Mouse (Mus musculus) kidney, postnatal 0 days (tissue): ENCODE results near the gene Smarcd2. TPM values are rescaled to one million over a fixed set of nuclear protein-coding genes. Genes with fewer than 3 reads are reported as not detected.

ENCODE experiments used
- ATAC-seq: fragments of 200-750 bp; cut with Nextera tagmentation; replicated peaks from 2 replicates; pipeline ENCODE4 v1.8.0; 2017; ENCODE audit warnings: low read depth, moderate number of reproducible peaks, moderate TSS enrichment, moderate library complexity; ENCODE audit not compliant: low FRiP score
- DNase-seq: peaks from one replicate; pipeline ENCODE4 v3.0.0-alpha.2; 2016; ENCODE audit warnings: low spot score
- H3K27ac ChIP-seq: fragments of 300-500 bp; sonication (generic); 2 replicates; pipeline ENCODE4 v1.5.1; 2014; ENCODE audit warnings: mild to moderate bottlenecking
- H3K27me3 ChIP-seq: fragments of 300-500 bp; sonication (generic); 2 replicates; pipeline ENCODE4 v1.6.1; 2014; ENCODE audit warnings: low read length, mixed read lengths; ENCODE audit not compliant: insufficient read depth
- H3K36me3 ChIP-seq: fragments of 300-500 bp; sonication (generic); 2 replicates; pipeline ENCODE4 v1.6.1; 2014; ENCODE audit warnings: low read length, mixed read lengths; ENCODE audit not compliant: insufficient read depth
- H3K4me1 ChIP-seq: fragments of 300-500 bp; sonication (generic); replicated peaks from 2 replicates; pipeline ENCODE4 v1.6.1; 2014; ENCODE audit warnings: antibody characterized with exemption, low read length, mixed read lengths; ENCODE audit not compliant: insufficient read depth
- H3K4me2 ChIP-seq: fragments of 300-500 bp; sonication (generic); 2 replicates; pipeline ENCODE4 v1.6.1; 2014; ENCODE audit warnings: mild to moderate bottlenecking, low read length, moderate library complexity, mixed read lengths
- H3K4me3 ChIP-seq: fragments of 300-500 bp; sonication (generic); replicated peaks from 2 replicates; pipeline ENCODE4 v1.5.1; 2014; ENCODE audit warnings: low read depth, low read length
- H3K9ac ChIP-seq: fragments of 300-500 bp; sonication (generic); 2 replicates; pipeline ENCODE4 v1.6.1; 2014; ENCODE audit warnings: low read depth, low read length
- H3K9me3 ChIP-seq: fragments of 300-500 bp; sonication (generic); replicated peaks from 2 replicates; pipeline ENCODE4 v1.6.1; 2016; ENCODE audit warnings: low read length, inconsistent platforms, mixed read lengths
- CTCF ChIP-seq: IDR thresholded peaks from 2 replicates; pipeline ENCODE4 v1.5.1; 2016; ENCODE audit warnings: antibody characterized with exemption, low read depth, mild to moderate bottlenecking, moderate library complexity
- WGBS: fragments of 180-500 bp; shearing (Covaris S2); extraction: QIAGEN DNeasy Blood & Tissue Kit; methylation state at CpG from one replicate; pipeline ENCODE4 v1.1.7; 2014; 5-methylcytosine and 5-hydroxymethylcytosine counted together
- polyA plus RNA-seq: library from polyadenylated mRNA; unstranded; fragments of >200 nt; fragmentation: Nextera tagmentation; extraction: Ambion mirVana; gene quantifications from 2 replicates; pipeline ENCODE4 v1.2.1, GENCODE M21; 2015

Smarcd2 gene
- polyA plus RNA-seq, result 42.7 and 44.6 TPM in 2 replicates

DNA sequence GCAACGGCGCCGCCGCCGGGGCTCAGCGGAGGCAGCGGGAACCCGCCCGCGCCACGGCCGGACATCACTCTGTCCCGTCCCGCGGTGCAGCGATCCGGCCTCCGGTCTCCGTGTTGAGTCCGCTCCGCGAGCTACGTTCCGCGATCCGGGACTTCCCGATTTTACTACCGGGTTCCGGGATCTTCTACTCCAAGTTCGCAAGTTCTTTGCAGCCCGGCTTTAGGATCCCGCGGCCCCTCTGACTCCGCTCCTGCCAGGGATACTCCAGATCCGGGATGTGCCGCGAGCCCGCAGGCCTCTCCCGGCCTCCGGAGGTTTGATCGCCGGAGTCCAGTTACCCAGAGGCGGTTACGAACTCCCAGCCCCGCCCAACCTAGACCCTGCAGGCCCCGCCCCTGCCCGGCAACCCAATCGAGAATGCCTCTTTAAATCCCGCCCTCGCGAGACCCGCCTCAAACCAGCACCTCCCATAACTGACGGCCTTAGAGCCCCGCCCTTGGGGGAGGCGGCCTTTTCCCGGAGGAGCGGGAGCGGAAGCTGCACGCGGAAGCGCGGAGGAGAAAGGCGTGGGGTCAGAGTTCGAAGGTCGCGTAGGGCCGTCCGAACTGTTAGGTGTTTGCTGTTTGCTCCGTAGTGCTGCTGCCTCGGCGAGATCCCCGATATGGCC is at the start of gene Smarcd2:
Smarcd2 (minus strand) TSS at position 329 of the 667 bp plus-strand sequence.
- H3K4me1 ChIP-seq, result peaks cover 37% of the 10 kb centered on the region
- peak; percentile 100 for DNase-seq
- no peaks in the 10 kb centered on the region for H3K36me3 ChIP-seq
- H3K9ac ChIP-seq, result peak within 1 kb of the TSS; percentile 99
- peak within 1 kb of the TSS; percentile 99 for H3K27ac ChIP-seq
- 0% methylated on average over 62 of the region's 72 CpGs for WGBS
- H3K4me2 ChIP-seq, result peak within 1 kb of the TSS; percentile 74
- no peaks in the 10 kb centered on the region for H3K9me3 ChIP-seq
- TF ChIP-seq CTCF, result no peak; the same call in 1 of the 2 replicates
- peak within 1 kb of the TSS; percentile 99 for H3K4me3 ChIP-seq
- peak; percentile 94 for ATAC-seq
- no peaks in the 10 kb centered on the region for H3K27me3 ChIP-seq

GRCm38 (mm10) chr11:106318406-106319366 is 45.9 kb upstream of the Smarcd2 start:
- 53% methylated on average over 21 of the region's 21 CpGs for WGBS
- H3K9ac ChIP-seq, result no peak overlapping the region
- no peak overlapping the region for H3K27ac ChIP-seq
- TF ChIP-seq CTCF, result no peak
- H3K9me3 ChIP-seq, result no peaks in the 10 kb centered on the region
- H3K4me3 ChIP-seq, result no peak overlapping the region
- ATAC-seq (no peak), DNase-seq (no peak)
- no peak overlapping the region for H3K4me2 ChIP-seq
- peaks cover 13% of the 10 kb centered on the region for H3K4me1 ChIP-seq
- no peaks in the 10 kb centered on the region for H3K27me3 ChIP-seq
- H3K36me3 ChIP-seq, result no peaks in the 10 kb centered on the region

GRCm38 (mm10) chr11:106317801-106318200 is 45.0 kb upstream of the Smarcd2 start:
- H3K4me3 ChIP-seq, result no peak overlapping the region
- 77% methylated on average over 7 of the region's 7 CpGs for WGBS
- no peak for TF ChIP-seq CTCF
- no peak for DNase-seq
- no peaks in the 10 kb centered on the region for H3K27me3 ChIP-seq
- H3K4me1 ChIP-seq, result peaks cover 18% of the 10 kb centered on the region
- no peak for ATAC-seq
- no peak overlapping the region for H3K4me2 ChIP-seq
- H3K36me3 ChIP-seq, result no peaks in the 10 kb centered on the region
- H3K9me3 ChIP-seq, result no peaks in the 10 kb centered on the region
- no peak overlapping the region for H3K9ac ChIP-seq
- H3K27ac ChIP-seq, result no peak overlapping the region

GRCm38 (mm10) chr11:106316416-106316815 is 43.6 kb upstream of the Smarcd2 start:
- ATAC-seq (no peak), DNase-seq (no peak)
- H3K9me3 ChIP-seq, result no peaks in the 10 kb centered on the region
- H3K27ac ChIP-seq, result no peak overlapping the region
- H3K4me2 ChIP-seq, result no peak overlapping the region
- H3K4me1 ChIP-seq, result peaks cover 18% of the 10 kb centered on the region
- no peak overlapping the region for H3K9ac ChIP-seq
- WGBS, result 81% methylated on average over 1 of the region's 1 CpGs
- no peaks in the 10 kb centered on the region for H3K27me3 ChIP-seq
- TF ChIP-seq CTCF, result no peak
- H3K4me3 ChIP-seq, result no peak overlapping the region
- no peaks in the 10 kb centered on the region for H3K36me3 ChIP-seq

DNA sequence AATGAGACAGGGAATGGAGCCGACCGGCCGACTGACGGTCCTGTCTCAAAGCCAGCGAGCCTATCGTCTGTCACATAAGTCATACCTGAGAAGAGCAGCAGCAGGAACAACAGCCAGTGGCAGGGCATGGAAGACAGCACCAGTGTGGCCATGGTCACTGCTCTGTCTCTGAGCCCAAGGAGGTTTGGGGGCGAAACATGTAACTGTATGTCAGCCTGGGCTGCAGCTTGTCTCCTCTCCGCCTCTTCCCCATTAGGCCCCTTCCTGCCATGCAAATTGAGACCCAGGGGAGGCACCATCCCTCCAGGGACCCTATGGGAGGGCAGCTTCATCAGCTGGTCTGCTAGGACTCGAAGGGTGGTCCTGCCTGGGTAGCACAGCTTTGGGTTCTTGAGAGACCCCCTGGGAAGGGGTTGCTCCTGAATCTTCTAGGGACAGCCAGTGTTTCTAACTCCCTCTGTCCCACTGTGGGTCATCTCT is 41.6 kb upstream of the Smarcd2 start, which contains the start of gene Cd79b:
Cd79b (minus strand) TSS at position 430 of the 480 bp plus-strand sequence.
- peak within 1 kb of the TSS; percentile 8; the same call in 1 of the 2 replicates for H3K4me2 ChIP-seq

GRCm38 (mm10) chr11:106313533-106313932 is 40.8 kb upstream of the Smarcd2 start:
- Histone ChIP-seq H3K27me3 (no peaks in the 10 kb centered on the region), H3K4me2 (peak overlapping the region; percentile 8; the same call in 1 of the 2 replicates), H3K36me3 (no peaks in the 10 kb centered on the region), H3K9ac (no peak overlapping the region), H3K4me3 (no peak overlapping the region), H3K4me1 (peaks cover 13% of the 10 kb centered on the region), H3K27ac (peak overlapping the region; percentile 60), H3K9me3 (no peaks in the 10 kb centered on the region)
- no peak for TF ChIP-seq CTCF
- ATAC-seq (peak; percentile 42; the same call in 1 of the 2 replicates), DNase-seq (no peak)
- 33% methylated on average over 5 of the region's 5 CpGs for WGBS

More for the DNA sequence above, 41.6 kb upstream of the Smarcd2 start, which contains the start of gene Cd79b:
- TF ChIP-seq CTCF, result no peak
- no peaks in the 10 kb centered on the region for H3K27me3 ChIP-seq
- H3K4me1 ChIP-seq, result peaks cover 18% of the 10 kb centered on the region
- peak within 1 kb of the TSS; percentile 60 for H3K27ac ChIP-seq
- 28% methylated on average over 9 of the region's 9 CpGs for WGBS
- no peaks in the 10 kb centered on the region for H3K9me3 ChIP-seq
- no peaks in the 10 kb centered on the region for H3K36me3 ChIP-seq
- ATAC-seq, result no peak
- H3K4me3 ChIP-seq, result no peak within 1 kb of the TSS
- no peak for DNase-seq
- no peak within 1 kb of the TSS for H3K9ac ChIP-seq
